Mouse (Mus musculus) c-Kit-positive CD71-negative TER-119-negative erythroid progenitor cells, embryonic 14.5 days (primary cell): ENCODE data around the gene Dhrs13.

Experiments used
- DNase-seq: peaks from one replicate; pipeline ENCODE4 v3.0.0-alpha.2; 2013; ENCODE audit warnings: low read depth

Dhrs13 gene

DNA sequence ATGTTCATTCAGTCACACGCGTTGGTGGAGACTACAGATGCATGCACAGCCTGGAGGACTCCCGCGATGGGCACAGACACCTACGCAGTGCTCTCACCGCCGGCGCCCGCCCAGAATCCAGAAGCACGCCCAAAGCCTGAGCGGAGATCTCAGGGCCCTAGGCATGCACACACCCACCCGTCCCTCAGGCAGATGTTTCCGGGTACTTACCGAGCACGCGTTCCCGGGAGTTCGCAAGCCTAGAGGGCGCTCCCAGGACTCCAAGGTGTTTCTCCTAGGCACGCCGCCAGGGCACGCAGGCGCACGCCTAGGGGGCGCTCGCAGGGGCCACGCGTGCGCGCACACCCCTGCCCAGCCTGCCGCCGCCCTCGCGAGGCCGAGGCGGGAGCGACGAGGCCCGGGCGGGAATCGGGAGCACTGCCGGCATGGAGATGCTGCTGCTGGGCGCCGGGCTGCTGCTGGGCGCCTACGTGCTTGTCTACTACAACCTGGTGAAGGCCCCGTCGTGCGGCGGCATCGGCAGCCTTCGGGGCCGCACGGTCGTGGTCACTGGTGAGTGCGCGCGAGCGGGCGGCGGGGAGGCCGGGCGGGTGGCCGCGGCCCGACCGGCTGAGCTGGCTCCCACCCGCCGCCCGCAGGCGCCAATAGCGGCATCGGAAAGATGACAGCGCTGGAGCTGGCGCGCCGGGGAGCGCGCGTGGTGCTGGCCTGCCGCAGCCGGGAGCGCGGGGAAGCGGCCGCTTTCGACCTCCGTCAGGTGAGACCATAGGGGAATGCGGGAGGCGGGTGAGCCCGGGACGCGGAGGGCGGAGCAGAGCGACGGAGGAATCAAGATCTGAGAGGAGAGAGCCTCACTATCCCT is at the start of gene Dhrs13:
TSS of gene Dhrs13 (plus strand) at position 334 of the 862 bp plus-strand sequence.
- peak; percentile 94 for DNase-seq

DNA sequence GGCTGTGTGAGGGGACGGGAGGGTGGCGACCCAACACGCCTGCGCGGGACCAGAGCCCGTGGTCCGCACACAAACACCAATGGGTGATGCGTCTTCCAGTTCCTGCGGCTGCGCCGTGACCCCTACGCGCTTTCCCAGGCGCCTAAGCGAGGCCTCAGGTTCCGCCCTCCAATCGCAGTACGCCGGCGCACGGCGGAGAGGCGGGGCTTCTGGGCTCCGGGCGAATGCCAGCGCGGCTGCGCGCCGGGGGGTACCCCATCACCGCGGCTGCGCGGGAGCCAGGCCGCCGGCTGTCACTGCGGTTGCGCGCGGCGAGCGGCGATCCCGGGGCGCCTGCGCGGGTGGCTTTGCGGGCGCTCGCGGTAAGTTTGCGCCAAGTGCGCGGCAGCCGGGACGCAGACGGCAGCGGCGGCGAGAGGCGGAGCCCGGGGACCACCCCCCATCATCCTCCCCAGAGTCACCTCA is 49.6 kb upstream of the Dhrs13 start, which contains the start of gene Phf12:
TSS of gene Phf12 (plus strand) at position 314 of the 465 bp plus-strand sequence.
- DNase-seq, result peak; percentile 96

DNA sequence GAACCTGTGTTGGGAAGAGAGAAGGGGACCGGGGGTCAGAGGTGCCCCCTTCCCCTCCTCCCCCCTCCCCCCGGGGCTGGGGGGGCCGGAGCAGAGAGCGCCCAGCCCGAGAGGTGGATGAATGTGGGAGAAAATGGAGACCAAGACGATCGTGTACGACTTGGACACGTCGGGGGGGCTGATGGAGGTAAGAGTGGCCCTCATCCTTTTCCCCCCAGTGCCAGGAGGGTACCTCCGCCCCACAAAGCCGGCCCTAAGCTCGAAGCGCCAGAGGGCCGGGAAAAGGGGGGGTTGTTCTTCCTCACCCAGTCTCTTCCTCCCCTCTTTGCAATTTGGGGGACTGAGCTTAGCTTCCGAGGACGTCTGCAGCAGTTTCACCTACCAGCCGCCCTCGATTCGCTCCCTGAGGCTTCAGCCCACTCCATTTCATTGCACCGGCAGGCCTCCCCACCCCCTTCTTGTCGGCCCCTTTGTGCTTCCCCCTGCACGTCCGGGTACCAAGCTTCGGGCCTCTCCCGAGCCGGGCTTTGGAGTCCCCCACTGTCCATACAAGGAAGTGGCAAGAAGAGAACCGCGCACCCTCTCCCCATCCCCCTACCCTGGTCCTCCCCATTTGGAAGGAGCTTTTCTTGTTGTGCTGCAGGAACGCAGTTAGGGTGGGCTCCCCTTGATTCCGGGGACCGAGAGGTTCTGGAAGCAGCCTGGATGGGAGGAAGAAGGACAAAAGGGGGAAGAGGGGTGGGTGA is 48.7 kb upstream of the Dhrs13 start:
- peak; percentile 38 for DNase-seq

DNA sequence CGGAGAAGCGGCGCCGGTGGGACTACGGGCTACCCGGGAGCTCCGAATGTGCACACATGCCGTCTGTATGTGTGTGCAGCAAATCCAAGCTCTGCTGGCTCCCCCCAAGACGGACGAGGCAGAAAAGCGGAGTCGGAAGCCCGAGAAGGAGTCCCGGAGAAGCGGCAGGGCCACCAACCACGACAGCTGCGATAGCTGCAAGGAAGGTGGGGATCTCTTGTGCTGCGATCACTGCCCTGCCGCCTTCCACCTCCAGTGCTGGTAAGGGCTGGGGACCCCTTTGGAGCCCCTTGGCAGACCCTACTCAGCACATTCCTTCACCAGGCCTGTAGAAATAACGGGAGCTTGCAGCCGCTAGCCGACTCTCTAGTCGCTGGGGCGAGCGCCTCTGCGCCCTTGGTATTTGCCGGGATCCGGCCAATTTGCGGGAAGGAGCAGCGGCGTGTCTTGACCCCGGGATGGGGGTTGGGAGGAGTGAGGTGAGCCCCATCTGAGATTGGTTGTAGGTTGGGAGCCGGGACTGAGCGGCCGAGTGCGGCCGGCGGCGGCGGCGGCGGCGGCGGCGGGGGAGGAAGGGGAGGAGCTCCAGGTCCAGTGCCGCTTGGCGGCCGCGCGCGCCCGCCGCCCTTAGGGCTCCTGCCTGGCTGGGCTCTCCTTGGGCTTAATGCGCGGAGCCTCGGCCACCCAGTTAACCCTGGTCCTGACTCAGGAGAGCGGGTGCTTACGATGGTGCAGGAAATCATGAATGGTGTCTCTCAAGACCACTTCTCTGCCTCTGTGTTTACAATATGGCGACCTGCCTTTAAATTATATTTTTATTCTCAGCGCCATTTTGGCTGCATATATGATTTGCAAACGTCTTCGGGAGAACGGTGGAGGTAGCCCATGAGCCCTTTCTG is 47.9 kb upstream of the Dhrs13 start:
- DNase-seq, result peak; percentile 38

DNA sequence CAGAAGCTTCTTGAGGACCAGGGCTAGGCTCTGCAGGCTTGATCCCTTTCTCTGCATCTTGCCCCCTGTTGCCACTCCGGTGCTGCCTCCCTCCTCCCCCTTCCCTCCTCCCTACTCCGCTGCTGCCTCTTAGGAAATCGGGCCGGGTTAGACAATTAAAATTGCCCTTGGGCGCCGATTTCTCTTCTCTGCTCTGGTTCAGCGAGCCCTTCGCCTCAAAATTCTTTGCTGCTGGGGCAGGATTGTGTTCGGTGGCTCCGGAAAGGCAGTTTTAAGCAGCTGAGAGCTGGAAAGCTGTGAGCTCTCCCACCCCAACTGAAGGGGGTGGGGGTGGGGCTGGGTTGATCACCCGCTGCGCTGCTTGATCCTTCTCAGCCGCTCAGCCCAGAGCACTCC is 47.2 kb upstream of the Dhrs13 start:
- no peak for DNase-seq

DNA sequence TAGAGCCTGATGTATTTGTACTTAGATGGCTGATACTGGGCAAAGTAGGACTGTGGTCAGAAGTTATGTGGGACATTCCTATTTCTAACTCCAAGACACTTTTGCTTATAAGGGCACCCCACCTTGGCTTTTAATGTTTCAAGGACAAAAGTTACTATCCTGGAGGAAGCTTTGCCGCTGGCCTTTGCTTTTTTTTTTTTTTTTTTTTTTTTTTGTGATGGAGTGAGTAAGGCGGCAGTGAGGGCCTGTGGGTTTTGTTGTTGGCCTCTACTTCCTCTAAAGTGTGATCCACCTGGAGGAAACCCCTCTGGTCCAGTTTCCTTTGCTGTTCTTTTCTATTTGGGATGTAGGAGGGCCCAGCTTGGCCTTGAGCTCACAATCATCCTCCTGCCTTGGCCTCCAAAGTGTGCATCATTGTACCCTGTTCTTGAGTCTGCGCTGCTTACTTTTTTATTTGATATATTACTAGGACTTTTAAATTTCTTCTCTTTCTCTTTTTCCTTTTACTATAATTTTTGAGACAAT is 46.5 kb upstream of the Dhrs13 start:
- DNase-seq, result no peak

DNA sequence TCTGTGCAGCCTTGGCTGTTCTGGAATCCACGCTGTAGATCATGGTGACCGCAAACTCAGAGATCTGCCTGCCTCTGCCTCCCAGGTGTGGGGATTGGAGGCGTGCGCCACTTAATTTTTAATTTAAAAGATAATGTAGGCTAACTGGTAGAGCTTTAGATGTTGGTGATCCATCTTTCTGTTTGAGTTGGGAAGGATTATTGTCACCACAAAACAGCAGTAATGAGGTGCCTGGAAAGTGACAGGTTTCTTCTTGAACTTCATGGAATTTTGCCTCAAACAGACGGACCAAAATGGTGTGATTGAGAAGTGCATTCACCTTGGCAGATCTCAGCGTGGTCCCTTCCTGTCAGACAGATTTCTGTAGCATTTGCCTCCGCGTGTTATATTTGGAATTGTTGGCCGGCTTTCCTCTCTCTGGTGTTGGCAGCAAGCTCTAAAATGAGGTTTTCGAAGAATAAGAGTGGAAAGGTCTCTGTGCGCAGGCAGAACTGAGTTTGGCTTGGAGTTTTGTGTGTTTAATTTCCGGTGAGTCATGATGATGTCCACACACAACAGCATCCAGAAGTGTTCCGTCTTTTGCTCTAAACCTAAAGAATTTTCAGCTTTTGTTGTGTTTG is 42.9 kb upstream of the Dhrs13 start:
- no peak for DNase-seq

DNA sequence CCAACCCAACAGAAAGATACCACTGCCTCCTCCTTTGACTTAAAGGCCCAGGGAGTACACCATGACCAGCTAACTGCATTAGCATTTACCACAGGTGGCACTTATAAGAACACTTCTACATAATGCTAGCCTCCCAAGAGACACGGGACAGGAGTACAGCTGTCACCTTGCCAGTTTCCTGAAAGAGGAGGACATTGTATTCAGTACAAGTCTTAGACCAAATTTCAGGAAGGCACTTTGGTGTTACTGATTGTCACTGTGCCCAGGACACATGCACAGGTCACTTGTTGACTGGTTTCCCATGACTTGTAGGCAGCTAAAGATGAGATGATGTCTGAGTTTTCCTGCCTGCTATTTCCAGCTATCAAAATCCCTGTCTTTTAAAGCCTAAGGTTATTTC is 36.5 kb upstream of the Dhrs13 start:
- DNase-seq, result no peak

DNA sequence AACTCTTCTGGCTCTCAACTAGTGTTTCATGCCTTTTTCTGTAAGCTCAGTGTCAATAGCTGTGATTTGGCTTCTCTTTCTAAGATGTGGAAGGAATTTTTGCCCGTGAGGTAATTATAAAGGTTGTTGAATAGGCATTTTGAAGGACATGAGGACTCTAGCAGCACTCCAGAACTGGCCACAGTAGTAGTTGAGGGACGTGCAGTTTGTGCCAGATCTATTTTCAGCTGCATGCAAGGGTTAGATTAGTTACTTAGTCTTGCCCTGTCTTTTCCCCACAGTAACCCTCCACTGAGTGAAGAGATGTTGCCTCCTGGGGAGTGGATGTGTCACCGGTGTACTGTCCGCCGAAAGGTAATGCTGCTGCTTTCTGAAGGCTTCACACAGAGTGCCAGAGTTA is 25.6 kb upstream of the Dhrs13 start:
- DNase-seq, result no peak

DNA sequence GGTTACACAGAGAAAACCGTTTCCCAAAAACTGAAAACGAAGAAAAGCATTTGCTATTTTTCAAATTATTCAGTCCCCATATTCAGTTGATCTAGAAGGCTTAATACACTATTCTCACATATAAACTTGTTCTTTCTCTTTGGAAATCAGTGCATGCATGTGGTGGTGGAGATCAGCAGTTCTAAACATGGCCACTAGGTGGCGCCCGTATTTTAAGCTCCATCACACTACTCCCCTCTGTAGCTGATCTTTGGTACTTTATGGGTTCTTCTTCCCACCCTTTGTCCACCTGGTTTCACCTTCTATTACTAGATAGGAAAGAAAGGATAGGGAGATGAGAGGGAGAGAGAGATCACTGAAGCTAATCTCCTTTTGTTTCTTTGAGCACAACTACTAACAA is 12.4 kb upstream of the Dhrs13 start:
- DNase-seq, result peak; percentile 58

DNA sequence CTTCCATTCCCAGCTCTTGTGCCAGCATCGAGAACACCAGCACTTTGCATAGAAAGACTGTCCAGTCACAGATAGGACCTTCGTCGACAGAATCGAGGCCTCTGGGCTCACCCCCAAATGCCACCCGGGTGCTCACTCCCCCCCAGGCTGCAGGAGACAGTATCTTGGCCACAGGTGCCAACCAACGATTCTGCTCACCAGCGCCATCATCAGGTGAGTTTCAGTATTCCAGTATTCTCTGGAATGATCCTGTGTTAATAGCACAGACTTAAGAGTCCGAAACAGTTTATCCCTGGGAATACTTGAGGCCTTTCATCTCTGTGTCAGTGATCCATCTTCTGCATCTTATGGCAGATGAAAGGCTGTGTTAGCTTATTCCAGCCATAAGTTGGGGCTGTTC is 8.5 kb upstream of the Dhrs13 start:
- DNase-seq, result no peak

DNA sequence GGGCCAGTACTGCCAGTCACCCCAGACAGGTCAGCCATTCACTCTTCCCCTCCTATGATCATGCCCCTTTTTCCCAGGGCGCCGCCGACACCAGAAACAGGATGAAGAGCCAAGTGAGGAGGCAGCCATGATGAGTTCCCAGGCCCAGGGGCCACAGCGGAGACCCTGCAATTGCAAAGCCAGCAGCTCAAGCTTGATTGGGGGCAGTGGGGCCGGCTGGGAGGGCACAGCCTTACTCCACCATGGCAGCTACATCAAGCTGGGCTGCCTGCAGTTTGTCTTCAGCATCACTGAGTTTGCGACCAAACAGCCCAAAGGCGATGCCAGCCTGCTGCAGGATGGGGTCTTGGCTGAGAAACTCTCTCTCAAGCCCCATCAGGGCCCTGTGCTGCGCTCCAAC is 2.8 kb upstream of the Dhrs13 start:
- no peak for DNase-seq

DNA sequence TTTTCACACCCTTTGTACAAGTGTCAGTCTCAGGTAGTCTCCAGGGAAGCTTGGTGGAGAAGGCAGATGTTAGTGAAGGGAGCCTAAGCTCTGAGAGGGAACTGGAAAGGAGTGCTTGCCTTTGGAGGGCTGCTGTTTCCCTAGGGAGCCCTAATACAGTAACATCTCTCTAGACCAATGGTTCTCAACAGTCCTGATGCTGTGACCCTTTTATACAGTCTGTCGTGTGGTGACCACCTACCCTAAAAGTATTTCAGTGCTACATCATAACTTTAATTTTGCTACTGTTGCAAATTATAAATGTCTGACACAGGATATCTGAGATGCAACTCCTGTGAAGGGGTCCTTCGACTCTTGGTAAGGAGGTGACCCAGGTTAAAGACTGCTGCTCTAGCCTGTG is 1.5 kb upstream of the Dhrs13 start:
- DNase-seq, result no peak

DNA sequence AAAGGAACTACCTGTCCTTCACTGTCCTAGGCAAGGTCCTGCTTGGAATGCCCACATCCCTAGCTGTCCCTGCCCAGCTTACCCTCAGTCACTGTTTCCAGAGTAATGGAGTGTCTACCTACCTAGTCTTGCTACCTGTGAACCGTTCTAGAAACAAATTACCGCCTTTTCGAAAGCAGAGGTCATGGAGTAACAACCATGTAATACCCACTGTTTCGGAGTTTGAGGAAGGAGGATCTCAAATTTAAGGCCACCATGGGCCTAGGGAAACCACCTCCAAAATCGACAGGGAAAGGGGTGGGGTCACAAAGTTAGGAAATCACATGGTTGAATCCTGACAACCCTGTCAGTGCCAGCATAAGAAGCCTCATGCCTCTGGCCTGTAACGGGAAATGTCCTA is 691 bp upstream of the Dhrs13 start:
- DNase-seq, result no peak

DNA sequence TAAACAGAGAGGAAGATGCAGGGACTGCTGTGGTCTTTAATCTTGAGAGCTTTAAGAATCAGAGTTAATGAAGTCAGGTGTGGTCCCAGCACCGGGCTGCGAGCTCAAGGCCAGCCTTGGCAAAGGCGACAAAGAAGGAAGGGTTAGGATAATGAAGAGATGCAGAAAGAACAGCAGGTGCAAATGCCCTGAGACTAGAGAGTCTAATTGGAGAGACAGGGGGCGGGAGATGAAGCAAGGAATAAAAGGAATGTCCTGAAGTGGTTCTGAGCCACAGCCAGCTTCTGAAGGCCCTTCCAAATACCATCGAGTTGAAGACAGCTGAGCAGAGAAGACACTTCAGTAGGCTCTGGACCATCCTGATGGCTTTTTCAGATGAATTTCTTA is 722 bp downstream of the Dhrs13 start:
- no peak for DNase-seq

DNA sequence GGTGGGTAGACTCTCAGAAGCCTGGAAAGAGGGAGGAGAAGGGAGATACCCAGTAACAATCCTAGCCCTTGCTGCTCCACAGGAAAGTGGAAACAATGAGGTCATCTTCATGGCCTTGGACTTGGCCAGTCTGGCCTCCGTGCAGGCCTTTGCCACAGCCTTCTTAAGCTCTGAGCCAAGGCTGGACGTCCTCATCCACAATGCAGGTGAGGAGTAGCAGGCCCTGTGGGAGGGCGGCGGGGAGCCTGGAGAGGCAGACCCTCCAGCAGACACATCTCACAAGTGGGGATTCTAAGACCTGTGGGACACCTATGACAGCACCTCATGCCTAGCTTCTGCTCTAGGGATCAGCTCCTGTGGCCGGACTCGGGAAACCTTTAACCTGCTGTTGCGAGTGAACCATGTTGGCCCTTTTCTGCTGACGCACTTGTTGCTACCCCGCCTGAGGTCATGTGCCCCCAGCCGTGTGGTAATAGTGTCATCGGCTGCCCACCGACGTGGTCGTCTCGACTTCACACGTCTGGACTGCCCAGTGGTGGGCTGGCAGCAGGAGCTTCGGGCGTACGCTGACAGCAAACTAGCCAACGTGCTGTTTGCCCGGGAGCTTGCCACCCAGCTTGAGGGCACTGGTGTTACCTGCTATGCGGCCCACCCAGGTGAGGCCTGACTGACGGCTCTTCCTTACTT is 2.0 kb downstream of the Dhrs13 start:
- no peak for DNase-seq

DNA sequence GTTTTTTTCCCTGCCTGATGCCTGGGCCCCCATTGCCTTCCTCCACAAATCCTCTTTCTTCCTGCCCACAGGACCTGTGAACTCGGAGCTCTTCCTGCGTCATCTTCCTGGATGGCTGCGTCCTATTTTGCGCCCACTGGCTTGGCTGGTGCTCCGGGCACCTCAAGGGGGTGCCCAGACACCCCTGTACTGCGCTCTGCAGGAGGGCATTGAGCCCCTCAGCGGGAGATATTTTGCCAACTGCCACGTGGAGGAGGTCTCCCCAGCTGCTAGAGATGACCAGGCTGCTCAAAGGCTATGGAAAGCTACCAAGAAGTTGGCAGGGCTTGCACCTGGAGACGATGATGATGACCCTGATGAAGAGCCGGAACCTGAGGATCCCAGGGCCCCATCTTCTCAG is 4.7 kb downstream of the Dhrs13 start:
- DNase-seq, result no peak

DNA sequence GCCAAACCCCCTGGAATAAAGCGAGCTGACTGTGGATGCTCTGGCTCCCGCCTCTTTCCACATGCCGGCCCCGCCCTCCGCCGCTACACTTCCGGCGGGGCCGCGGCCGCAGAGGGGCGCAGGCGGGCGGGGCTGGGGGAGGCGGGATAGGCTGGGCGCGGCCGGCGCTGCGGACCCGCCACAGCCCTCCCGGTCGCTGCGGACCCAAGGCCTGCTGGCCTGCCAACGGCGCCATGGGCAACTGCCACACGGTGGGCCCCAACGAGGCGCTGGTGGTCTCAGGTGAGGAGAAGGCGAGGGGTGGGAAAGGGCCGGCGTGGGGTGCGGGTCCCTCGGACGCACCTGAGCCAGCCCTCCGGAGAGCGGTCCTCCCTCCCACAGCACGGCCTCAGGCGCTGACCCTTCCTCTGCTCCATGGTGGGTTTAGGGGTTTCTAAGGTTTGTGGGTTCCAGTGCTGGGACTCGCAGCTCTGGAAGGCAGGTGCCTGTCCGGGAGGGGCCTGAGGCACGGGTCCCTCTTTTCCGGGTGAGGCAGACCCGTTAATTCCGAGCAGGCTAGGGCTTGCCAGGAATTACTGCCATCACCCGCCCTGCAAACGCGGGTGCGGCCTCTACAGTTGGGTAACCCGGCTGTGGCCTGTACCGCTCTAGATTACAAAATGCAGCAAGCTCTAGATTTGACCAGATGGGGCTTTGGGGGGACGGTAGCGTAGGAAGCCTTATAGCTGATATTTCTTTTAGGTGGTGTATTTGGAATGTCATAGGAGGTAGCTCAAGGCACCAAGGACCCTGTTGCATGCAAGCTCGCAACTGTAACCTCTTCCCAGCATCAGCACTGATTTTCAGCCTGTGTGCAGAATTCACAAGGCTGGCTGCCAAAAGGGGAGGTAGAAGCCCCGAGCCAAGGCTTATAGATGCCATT is 6.0 kb downstream of the Dhrs13 start, which contains the start of gene Flot2:
TSS of gene Flot2 (plus strand) at position 101 of the 922 bp plus-strand sequence.
- DNase-seq, result no peak

DNA sequence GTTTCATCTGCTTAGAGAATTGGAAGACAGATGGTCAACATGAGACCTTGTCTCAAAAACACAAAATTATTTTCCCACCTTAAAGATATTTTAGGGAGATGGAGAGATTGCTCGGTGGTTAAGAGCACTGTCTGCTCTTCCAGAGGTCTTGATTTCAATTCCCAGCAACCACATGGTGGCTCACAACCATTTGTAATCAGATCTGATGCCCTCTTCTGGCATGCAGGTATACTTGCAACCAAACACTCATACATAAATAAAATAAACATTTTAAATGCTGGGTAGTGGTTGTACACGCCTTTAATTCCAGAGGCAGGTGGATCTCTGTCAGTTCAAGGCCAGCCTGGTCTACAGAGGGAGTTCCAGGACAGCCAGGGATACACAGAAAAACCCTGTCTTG is 8.8 kb downstream of the Dhrs13 start:
- DNase-seq, result no peak
